Mouse (Mus musculus) gastrocnemius, adult 18-20 months (tissue): ENCODE results near the gene Nrxn1. TPM values are rescaled to one million over a fixed set of nuclear protein-coding genes. Genes with fewer than 3 reads are reported as not detected.

ENCODE experiments used
- DNase-seq: peaks from one replicate; pipeline ENCODE4 v3.0.0; 2021; ENCODE audit warnings: low spot score
- total RNA-seq, 2 experiments: library from RNA; stranded (reverse); gene quantifications; 2 replicates each; pipeline ENCODE4 v1.2.3; 2021

Nrxn1 gene
- total RNA-seq, 2 experiments from 2014 or later, result 0.62 to 1.0 TPM

GRCm38 (mm10) chr17:90662318-90662717 is 430.6 kb downstream of the Nrxn1 start:
- DNase-seq, result no peak

- DNase-seq, result no peak
Measured at GRCm38 (mm10) chr17:90654506-90654905, 438.4 kb downstream of the Nrxn1 start.

GRCm38 (mm10) chr17:90653347-90653746 is 439.5 kb downstream of the Nrxn1 start:
- DNase-seq, result no peak

GRCm38 (mm10) chr17:90650279-90650678 is 442.6 kb downstream of the Nrxn1 start:
- no peak for DNase-seq

GRCm38 (mm10) chr17:90638970-90639524 is 453.8 kb downstream of the Nrxn1 start:
- DNase-seq, result no peak

DNA sequence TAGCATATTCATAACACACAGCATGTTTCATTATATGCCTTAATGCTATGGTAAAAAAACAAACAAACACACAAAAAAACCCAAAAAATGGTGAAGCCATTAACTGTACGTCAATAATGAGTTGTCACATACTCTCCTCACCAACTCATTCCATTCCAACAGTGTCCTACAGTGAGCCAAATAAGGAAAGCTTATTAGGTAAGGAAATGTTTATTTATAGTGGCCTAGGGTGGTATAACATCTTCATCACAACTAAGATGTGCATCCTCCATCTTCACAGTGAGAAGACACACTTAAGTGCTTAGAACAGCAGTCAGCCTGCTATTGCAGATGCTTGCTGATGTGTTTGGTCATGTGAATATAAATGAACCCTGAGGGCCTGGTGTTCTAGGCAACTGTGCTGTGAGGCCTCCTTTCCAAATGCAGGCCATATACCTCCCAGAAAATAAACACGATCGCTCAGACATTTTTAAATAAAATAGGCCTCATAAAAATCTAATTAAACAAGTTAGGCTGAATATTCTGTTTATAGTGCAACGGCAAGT is 454.6 kb downstream of the Nrxn1 start:
- no peak for DNase-seq

GRCm38 (mm10) chr17:90631371-90631770 is 461.5 kb downstream of the Nrxn1 start:
- no peak for DNase-seq

- no peak for DNase-seq
Measured at GRCm38 (mm10) chr17:90629851-90630250, 463.0 kb downstream of the Nrxn1 start.

DNA sequence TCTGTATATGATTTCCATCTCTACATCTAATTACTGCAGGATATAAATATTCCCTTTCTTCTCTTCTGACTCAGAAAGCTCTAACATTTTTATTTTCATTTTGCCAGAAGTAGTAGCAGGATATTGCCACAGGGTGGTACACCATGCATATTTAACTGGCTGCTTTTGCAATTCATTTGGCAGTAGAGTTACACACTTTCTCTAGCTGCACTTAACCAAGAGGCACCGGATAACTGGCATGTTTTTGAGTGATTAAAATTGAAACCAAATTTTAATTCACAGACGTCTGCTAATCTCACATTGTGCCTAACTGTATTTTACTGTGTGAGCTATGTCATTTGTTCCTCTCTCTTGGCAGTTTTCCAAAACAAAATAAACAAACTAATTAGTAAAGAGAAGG is 464.4 kb downstream of the Nrxn1 start:
- no peak for DNase-seq

- DNase-seq, result no peak
Measured at GRCm38 (mm10) chr17:90628004-90628403, 464.9 kb downstream of the Nrxn1 start.

- no peak for DNase-seq
Measured at GRCm38 (mm10) chr17:90627395-90627794, 465.5 kb downstream of the Nrxn1 start.

GRCm38 (mm10) chr17:90624591-90625266 is 468.1 kb downstream of the Nrxn1 start:
- DNase-seq, result no peak

DNA sequence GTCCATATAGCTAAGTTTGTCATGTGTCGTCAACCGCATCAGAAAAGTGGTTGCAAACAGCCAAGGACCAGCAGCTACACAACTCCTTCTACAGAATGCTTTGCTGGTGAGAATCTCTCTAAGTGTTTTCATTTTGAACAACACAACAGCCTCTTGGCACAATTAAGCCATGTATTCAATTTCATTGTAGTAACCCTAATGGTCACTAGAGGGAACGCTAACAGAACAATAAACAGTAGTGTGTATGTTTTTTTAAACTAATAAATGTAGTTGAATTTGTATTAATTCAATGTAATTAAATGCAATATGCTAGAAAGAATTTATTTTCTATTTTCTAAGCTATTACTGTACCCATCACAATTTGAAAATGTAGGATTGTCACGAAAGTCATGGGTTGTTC is 471.0 kb downstream of the Nrxn1 start:
- no peak for DNase-seq

DNA sequence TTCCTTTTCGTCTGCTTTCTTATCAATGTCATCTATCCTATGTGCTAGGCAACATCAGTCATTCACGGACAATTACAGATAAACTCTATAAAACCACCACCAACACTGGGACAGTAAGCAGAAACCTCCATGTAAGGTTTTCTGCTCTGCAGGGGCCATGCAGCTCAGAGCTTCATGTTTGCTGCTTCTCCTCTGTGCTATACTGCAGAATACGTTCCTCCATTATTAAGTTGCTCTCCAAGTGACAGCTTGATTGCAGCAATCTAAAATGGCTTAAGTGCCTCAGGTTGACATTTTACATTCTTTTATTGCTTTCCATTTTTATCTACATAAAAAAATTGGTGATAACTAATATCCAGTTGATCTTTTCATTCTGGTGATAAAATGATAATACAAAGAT is 477.9 kb downstream of the Nrxn1 start:
- DNase-seq, result no peak

- no peak for DNase-seq
Measured at GRCm38 (mm10) chr17:90607427-90607806, 485.5 kb downstream of the Nrxn1 start.

DNA sequence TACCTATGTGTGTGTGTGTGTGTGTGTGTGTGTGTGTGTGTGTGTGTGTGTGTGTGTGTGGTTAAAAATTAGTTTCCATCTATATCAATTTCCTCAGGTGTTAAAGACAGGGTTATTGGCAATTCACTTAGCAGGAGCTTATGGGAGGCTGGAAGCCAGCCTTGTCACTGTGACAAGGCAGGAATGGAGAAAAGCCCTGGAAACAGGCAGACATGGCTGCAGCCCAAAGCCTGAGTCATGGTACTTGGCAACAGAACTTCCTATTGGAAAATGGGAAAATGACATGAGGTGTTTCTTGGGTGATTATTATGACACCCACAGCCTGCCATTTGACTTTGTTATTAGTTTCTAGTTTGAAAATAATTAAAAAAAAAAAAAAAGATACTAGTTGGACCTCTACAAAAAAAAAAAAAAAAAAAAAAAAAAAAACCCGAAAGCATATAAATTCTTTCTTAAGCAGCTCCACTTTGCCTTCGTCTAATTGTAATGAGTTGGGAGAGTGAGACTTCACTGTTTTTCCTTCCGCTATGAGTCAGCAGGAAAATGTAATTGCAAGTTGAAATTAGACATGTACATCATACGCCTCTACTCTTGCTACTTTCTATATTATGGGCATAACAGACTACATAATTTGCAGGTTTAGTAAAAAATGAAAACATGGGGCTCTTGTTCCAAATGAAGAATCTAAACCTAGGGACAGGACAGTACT is 486.0 kb downstream of the Nrxn1 start:
- peak; percentile 41 for DNase-seq

GRCm38 (mm10) chr17:90599570-90600524 is 493.0 kb downstream of the Nrxn1 start:
- no peak for DNase-seq

DNA sequence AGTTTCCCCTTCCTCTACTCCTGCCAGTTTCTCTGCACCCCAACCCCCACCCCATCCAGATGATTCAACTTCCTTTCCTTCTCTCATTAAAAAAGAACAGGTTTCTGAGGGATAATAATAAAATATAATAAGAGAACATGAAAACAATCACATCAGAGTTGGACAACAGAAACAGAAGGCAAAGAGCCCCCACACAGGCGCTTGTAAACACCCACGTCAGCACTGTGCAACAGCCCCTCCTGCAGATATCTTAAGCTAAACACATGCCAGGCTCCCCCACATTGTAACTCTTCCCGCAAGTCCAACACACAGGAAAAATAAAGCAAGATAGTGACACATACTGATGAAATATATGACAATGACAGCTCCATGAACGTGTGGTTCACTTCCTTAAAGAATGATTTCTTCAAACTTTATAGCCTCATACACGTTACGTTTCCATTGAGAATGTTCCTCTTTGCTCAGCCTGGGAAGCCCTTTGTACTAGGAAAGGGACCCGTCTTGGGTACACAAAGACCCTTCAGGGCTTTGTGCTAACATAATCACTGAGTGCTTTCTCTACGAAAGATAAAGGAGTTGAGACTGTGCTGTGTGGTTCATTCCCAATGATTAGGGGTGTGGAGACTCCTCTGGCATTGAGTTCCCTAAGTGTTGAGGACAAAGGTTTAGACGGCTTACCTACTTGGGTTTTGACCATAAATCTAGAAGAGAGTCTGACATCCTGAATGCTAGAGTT is 497.9 kb downstream of the Nrxn1 start:
- no peak for DNase-seq

GRCm38 (mm10) chr17:90586891-90587290 is 506.0 kb downstream of the Nrxn1 start:
- no peak for DNase-seq

DNA sequence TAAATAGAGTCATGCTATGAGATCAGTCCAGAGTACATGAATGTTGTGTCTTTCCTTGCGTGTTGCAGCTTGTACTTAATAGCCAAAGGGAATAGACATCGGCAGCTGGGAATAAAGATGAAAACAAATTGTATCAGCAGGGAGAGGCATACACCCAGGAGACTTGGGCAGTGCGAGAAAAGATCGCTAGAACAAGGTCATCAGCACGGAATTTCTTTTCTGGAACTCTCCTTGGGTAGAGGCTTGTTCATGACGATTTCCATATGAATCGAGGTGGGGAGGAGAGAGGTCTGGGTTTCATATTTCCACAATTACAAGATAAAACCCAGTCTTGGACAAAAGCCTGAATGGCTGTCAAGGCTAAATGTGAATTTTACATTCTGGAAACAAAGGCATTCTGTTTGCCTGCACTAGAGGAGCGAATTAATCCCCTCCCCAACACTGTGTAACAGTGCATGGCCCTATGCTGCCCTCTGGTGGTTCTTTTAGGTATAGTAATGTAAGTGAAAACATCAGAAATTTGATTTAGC is 508.1 kb downstream of the Nrxn1 start:
- DNase-seq, result peak; percentile 48
